Mouse (Mus musculus): ENCODE measurements around the gene Tax1bp1. TPM values are rescaled to one million over a fixed set of nuclear protein-coding genes. Genes with fewer than 3 reads are reported as not detected.
A peak's percentile ranks its signal among the peaks of the same experiment; 100 is the strongest.
"Not testable (repeated sequence)": the region's sequence is repeated elsewhere in the genome, so short reads cannot be mapped to it uniquely, and the experiment has no call there.

Tax1bp1 gene
- polyA plus RNA-seq (2015; fragmentation: Nextera tagmentation; extraction: Ambion mirVana) = 148 and 154 TPM in 2 replicates

DNA sequence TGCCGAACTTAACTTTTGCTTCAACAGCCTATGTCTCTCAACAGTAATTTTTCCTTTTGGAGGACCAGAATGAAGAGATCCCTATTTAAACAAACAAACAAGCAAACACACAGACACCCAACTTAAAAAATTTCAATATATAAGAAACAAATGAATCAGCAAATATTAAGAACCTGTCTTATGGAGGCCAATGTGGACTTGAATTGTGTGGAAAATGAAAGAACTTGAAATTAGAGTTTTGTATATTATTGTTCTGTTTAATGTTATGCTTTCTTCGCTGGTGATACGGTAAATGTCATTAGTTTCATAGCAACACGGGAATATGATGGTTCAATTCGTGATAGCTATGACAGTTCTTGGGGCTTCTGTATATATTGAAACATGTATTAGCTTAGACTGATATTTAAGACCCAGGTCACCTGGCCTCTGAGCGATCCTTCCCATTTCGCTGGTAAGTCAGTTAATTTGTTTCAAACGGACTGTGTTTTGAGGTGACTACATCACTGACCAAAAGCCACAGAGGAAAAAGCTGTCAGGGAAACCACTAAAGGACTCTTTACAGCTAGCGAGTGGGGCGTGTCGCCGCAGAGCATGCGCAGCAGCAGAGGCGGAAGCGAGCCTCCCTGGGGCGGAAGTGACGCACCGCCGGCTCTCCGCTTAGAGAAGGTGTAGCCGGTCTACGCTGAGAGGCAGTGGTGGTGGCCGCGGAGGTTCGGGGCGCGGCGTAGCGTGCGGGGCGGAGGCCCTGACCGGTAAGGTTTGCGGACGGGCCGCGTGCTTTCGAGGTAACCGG lies at the start of gene Tax1bp1:
Tax1bp1 (plus strand) TSS at position 626 of the 793 bp plus-strand sequence.
- Histone ChIP-seq H3K4me2 (peak within 1 kb of the TSS; percentile 51), H3K4me1 (peaks cover 2% of the 10 kb centered on the region; the same call in 1 of the 2 replicates), H3K4me3 (peak within 1 kb of the TSS; percentile 99), H3K36me3 (no peaks in the 10 kb centered on the region), H3K27me3 (no peaks in the 10 kb centered on the region), H3K9me3 (no peaks in the 10 kb centered on the region), H3K27ac (peak within 1 kb of the TSS; percentile 96), H3K9ac (peak within 1 kb of the TSS; percentile 98)
- peak; percentile 95 for ATAC-seq (ENCODE audit: insufficient number of reproducible peaks, low FRiP score, low TSS enrichment, low read depth)
- 3% methylated on average over 38 of the region's 38 CpGs for WGBS

DNA sequence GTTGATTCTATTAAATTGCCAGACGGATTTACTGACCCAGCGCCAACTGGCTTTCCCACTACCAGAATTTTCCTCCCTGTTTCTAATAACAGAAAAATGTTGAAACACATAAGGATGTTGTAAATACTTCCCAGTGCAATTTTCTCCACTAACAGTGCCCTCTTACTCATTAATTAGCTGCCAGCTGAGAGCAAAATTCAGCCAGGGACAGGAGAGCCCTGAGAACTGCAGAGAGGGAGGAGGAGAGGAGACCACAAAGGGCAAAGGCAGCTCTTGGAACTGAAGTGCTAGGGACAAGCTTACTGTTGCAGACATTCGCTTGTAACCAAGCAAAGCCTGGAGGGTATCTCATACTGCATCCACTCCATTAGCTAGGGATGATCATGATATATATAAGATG lies 45.9 kb upstream of the Tax1bp1 start:
- no peak overlapping the region for H3K27ac ChIP-seq
- 29% methylated on average over 3 of the region's 3 CpGs for WGBS
- H3K4me1 ChIP-seq = peaks cover 4% of the 10 kb centered on the region

DNA sequence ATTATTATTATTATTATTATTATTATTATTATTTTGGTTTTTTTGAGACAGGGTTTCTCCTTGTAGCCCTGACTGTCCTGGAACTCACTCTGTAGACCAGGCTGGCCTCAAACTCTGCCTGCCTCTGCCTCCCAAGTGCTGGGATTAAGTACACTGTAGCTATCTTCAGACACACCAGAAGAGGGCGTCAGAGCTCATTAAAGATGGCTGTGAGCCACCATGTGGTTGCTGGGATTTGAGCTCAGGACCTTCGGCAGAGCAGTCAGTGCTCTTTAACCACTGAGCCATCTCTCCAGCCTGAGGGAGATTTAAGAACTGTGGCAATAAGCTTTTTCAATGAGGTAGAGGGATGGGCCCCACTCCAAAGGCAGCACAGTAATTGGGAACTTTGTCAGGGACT lies 43.7 kb upstream of the Tax1bp1 start:
- H3K9ac ChIP-seq; H3K4me3 ChIP-seq; H3K27ac ChIP-seq; H3K9me3 ChIP-seq; ATAC-seq (ENCODE audit: insufficient number of reproducible peaks, low FRiP score, low TSS enrichment, low read depth); H3K27me3 ChIP-seq; H3K36me3 ChIP-seq; H3K4me2 ChIP-seq: not testable (repeated sequence)
- 54% methylated on average over 2 of the region's 2 CpGs for WGBS
- peaks cover 16% of the 10 kb centered on the region for H3K4me1 ChIP-seq

More for the DNA sequence above, 45.9 kb upstream of the Tax1bp1 start:
- Histone ChIP-seq H3K9ac (no peak overlapping the region), H3K4me2 (no peak overlapping the region), H3K9me3 (no peaks in the 10 kb centered on the region), H3K4me3 (no peak overlapping the region), H3K27me3 (no peaks in the 10 kb centered on the region), H3K36me3 (no peaks in the 10 kb centered on the region)
- no peak for ATAC-seq (ENCODE audit: insufficient number of reproducible peaks, low FRiP score, low TSS enrichment, low read depth)

DNA sequence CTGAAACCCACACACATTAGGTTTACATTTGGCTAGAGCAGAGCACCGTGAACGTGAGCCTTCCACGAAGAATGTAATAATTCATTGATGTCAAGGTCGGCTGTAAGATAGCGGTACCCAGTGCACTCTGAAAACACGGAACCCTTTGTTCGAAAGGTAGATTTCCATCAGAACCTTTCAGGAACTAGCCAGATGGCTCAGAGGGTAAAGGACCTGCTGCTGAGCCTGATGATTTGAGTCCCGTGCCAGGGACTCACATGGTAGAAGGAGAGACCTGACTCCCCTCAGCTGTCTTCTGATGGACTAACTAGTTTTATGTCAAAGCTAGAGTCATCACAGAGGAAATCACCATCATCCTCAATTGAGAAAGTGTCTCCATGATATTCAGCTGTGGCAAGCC lies 41.7 kb upstream of the Tax1bp1 start:
- no peaks in the 10 kb centered on the region for H3K9me3 ChIP-seq
- no peak for ATAC-seq (ENCODE audit: insufficient number of reproducible peaks, low FRiP score, low TSS enrichment, low read depth)
- H3K36me3 ChIP-seq = no peaks in the 10 kb centered on the region
- no peak overlapping the region for H3K4me3 ChIP-seq
- H3K4me1 ChIP-seq = peaks cover 19% of the 10 kb centered on the region
- 56% methylated on average over 8 of the region's 8 CpGs for WGBS
- no peak overlapping the region for H3K27ac ChIP-seq
- H3K9ac ChIP-seq = no peak overlapping the region
- no peaks in the 10 kb centered on the region for H3K27me3 ChIP-seq
- no peak overlapping the region for H3K4me2 ChIP-seq

DNA sequence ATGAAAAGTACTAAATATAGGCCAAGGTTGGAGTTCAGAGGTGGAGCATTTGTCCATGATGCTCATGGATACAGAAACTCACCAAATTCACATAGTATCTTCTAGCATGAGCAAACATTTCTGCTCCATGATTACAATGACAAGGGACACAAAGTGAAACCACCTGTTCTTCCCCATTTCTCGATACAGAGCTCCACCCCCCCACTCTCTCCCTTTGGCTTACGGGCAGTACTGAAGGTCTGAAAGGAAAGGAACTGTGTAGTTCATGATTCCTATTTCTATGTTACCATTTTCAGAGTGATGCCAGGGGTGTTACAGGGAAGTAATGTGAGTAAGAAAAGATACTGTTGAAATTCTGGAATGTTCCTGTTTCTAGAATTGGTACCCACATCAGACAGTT lies 41.0 kb upstream of the Tax1bp1 start:
- Histone ChIP-seq H3K4me3 (no peak overlapping the region), H3K27ac (no peak overlapping the region), H3K9ac (no peak overlapping the region), H3K36me3 (no peaks in the 10 kb centered on the region), H3K4me2 (no peak overlapping the region), H3K27me3 (no peaks in the 10 kb centered on the region), H3K9me3 (no peaks in the 10 kb centered on the region), H3K4me1 (peaks cover 19% of the 10 kb centered on the region)
- ATAC-seq (ENCODE audit: insufficient number of reproducible peaks, low FRiP score, low TSS enrichment, low read depth) = no peak
- 34% methylated on average over 2 of the region's 2 CpGs for WGBS

DNA sequence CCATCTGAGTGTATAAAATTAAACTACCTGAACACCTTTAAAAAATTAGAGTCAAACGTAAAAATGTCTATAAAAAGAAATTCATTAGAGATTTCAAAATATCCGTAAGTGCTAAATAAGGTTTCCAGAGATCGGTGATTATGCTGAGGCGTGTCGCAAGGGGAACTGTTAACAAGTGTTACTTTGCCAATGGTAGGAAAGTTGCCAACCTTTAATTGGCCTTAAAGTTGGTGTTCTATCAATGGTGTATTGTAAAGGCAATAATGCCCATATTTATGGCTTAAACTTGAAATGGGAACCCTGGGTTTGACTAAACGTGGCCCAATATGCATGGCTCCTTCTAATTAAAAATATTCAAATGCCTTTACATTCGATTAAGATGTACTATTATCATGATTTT lies 39.8 kb upstream of the Tax1bp1 start:
- no peaks in the 10 kb centered on the region for H3K27me3 ChIP-seq
- no peak overlapping the region for H3K27ac ChIP-seq
- H3K9ac ChIP-seq = no peak overlapping the region
- H3K4me2 ChIP-seq = no peak overlapping the region
- H3K9me3 ChIP-seq = no peaks in the 10 kb centered on the region
- H3K4me3 ChIP-seq = no peak overlapping the region
- H3K4me1 ChIP-seq = peaks cover 19% of the 10 kb centered on the region
- 43% methylated on average over 7 of the region's 7 CpGs for WGBS
- H3K36me3 ChIP-seq = no peaks in the 10 kb centered on the region
- ATAC-seq (ENCODE audit: insufficient number of reproducible peaks, low FRiP score, low TSS enrichment, low read depth) = no peak

DNA sequence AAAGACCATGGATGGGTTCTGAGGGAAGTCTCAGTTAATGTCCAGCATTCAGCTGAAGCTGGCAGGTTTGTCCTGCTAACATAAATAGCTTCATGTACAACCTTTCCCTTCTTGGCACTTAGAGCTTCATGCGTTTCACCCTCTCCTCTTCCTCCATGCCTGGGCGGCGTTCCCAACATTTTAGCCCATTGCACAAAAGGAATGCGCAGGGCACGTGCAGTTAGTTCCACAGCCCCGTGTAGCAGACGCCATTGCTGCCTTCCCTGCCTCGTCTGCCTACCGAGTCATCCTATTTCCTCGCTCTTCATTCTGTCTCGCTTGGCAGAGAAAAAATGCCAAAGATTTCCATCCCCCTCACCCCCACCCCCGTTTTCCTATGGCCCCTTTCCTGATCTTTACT lies 39.0 kb upstream of the Tax1bp1 start:
- Histone ChIP-seq H3K9ac (no peak overlapping the region), H3K4me2 (no peak overlapping the region), H3K27ac (no peak overlapping the region), H3K4me3 (no peak overlapping the region), H3K4me1 (peaks cover 19% of the 10 kb centered on the region), H3K36me3 (no peaks in the 10 kb centered on the region), H3K27me3 (no peaks in the 10 kb centered on the region), H3K9me3 (no peaks in the 10 kb centered on the region)
- WGBS = 75% methylated on average over 12 of the region's 12 CpGs
- no peak for ATAC-seq (ENCODE audit: insufficient number of reproducible peaks, low FRiP score, low TSS enrichment, low read depth)

DNA sequence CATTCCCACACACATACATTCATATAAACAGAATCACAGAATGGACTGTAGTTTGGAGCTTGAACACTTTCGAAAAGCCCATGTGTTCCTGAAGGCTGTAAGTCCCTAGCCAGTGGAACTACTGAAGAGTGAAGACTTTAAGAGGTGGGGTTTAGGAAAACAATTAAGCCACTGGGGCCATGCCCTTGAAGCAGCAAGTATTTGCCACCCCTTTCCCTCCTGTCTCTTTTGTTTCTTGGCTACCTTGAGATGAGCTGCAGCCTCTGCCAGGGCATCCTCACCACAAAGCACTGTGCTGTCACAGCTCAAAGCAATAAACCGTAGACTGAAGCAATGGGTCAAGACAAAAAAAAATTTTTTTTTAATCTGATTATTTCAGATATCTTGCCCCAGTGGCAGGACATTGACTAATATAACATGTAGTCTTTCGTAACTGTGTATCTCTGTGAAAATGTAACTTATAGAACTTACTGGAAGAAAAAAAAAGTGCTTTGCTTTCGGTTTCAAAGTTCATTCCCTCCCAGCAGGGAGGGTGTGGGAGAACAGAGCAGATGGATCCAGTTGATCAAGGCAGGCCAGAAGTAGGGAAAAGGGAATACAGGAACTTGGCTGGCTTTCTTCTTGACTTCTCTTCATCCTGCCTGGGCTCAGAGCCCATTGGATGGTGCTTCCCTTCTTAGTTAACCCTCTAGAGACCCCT lies 38.2 kb upstream of the Tax1bp1 start:
- H3K27me3 ChIP-seq = no peaks in the 10 kb centered on the region

DNA sequence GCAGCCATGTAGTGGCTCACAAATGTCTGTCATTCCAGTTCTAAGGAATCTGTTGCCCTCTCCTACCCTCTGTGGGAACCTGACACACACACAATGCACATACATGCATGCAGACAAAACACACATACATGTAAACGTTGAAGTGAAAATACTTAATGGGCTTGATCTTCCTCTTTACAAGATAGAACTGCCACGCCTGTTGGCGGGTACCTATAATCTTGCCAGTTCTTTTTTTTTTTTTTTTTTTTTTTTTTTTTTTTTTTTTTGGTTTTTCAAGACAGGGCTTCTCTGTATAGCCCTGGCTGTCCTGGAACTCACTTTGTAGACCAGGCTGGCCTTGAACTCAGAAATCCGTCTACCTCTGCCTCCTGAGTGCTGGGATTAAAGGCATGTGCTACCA lies 36.0 kb upstream of the Tax1bp1 start:
- H3K27me3 ChIP-seq; H3K9ac ChIP-seq; H3K27ac ChIP-seq; H3K4me2 ChIP-seq; H3K4me3 ChIP-seq; ATAC-seq (ENCODE audit: insufficient number of reproducible peaks, low FRiP score, low TSS enrichment, low read depth); H3K9me3 ChIP-seq; H3K36me3 ChIP-seq: not testable (repeated sequence)
- H3K4me1 ChIP-seq = peaks cover 19% of the 10 kb centered on the region
- 84% methylated on average over 4 of the region's 4 CpGs for WGBS

More for the DNA sequence above, 38.2 kb upstream of the Tax1bp1 start:
- no peak for ATAC-seq (ENCODE audit: insufficient number of reproducible peaks, low FRiP score, low TSS enrichment, low read depth)
- Histone ChIP-seq H3K36me3 (no peaks in the 10 kb centered on the region), H3K4me1 (peaks cover 19% of the 10 kb centered on the region), H3K9ac (no peak overlapping the region), H3K9me3 (no peaks in the 10 kb centered on the region), H3K4me2 (no peak overlapping the region), H3K27ac (0 out of 2 replicates have a peak overlapping the region, but pooled peaks have one; percentile 54), H3K4me3 (no peak overlapping the region)
- WGBS = 60% methylated on average over 4 of the region's 4 CpGs

DNA sequence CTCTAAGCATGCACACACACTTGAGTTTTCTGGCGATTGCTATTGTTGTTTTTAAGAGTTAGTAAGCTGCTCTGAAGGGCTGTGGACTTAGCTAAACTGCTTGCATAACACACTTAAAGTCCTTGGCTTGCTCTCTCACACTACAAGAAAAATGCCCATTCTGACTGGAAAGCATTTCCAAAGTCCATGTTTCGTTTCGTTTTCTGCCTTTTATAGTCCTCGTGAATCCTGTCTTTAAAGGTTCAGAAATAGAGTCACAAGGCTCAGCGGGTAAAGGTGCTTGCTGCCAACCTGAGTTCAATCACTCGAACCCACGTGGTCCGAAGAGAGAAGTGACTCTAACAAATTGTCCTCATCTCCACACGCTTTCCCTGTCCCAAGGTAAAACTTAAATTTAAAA lies 34.0 kb upstream of the Tax1bp1 start:
- Histone ChIP-seq H3K9me3 (no peaks in the 10 kb centered on the region), H3K36me3 (no peaks in the 10 kb centered on the region), H3K27ac (no peak overlapping the region), H3K4me1 (peaks cover 6% of the 10 kb centered on the region), H3K9ac (no peak overlapping the region), H3K4me3 (no peak overlapping the region), H3K27me3 (no peaks in the 10 kb centered on the region), H3K4me2 (no peak overlapping the region)
- no peak for ATAC-seq (ENCODE audit: insufficient number of reproducible peaks, low FRiP score, low TSS enrichment, low read depth)
- 58% methylated on average over 9 of the region's 9 CpGs for WGBS

DNA sequence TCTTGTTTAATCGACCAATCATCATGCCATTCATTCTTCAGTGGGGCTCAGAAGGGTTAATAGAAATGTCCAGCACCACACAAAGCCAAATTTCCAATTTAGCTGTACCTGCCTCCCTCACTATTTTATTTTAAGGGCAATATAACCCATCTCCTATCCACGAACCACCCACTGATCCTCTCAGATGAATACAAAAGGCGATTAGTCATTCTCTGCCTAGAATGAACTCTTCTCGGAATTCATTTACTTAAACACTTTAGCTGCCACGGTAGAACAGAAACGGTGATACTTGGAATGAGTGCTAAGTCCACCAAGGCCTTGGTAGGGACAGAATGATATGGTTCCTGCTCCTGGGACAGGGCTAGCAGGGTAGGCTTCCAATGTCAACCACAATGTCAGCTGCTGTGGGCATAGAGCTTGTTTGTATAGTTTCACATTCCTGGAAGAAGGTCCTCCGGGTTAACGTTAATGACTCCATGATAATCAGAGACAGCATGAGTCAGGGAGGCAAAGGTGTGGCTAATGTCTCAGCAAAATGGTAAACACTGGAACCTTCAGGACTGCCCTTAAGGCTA lies 33.0 kb upstream of the Tax1bp1 start:
- no peaks in the 10 kb centered on the region for H3K36me3 ChIP-seq
- 66% methylated on average over 8 of the region's 8 CpGs for WGBS
- H3K4me1 ChIP-seq = no peaks in the 10 kb centered on the region
- no peak for ATAC-seq (ENCODE audit: insufficient number of reproducible peaks, low FRiP score, low TSS enrichment, low read depth)
- no peaks in the 10 kb centered on the region for H3K27me3 ChIP-seq
- H3K4me2 ChIP-seq = no peak overlapping the region
- no peak overlapping the region for H3K27ac ChIP-seq
- no peaks in the 10 kb centered on the region for H3K9me3 ChIP-seq
- no peak overlapping the region for H3K4me3 ChIP-seq
- no peak overlapping the region for H3K9ac ChIP-seq

DNA sequence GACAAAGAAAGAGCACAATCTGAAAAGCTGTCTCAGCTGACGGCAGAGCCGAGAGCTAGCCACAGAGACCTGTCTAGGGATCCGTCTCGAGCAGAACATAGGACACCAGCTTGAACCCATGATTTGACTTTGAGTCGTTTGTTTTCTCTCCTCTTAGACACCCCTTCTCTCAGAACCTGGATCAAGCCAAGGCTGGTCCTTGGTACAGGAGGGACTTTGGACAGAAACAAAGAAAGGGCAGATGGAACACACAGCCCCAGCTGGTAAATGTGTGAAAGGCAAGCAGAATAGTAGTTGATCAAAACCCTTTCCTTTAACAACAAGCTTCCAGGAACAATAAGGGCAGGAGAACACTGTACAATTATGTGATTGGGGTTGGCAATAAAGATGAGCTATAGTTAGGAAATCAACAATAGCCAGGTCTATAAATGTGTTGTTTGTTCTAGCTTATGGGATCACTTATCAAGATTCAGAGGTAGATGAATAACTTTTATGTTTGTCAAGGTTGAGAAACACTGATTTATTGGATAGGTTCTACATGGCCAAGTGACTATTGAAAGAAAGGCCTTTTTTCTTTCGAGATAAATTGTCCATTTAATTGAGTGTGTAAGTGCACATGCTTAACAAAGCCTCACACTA lies 31.6 kb upstream of the Tax1bp1 start:
- no peak for ATAC-seq (ENCODE audit: insufficient number of reproducible peaks, low FRiP score, low TSS enrichment, low read depth)
- Histone ChIP-seq H3K4me1 (no peaks in the 10 kb centered on the region), H3K27ac (no peak overlapping the region), H3K27me3 (no peaks in the 10 kb centered on the region), H3K9ac (no peak overlapping the region), H3K4me3 (no peak overlapping the region), H3K9me3 (no peaks in the 10 kb centered on the region), H3K4me2 (no peak overlapping the region), H3K36me3 (no peaks in the 10 kb centered on the region)
- 79% methylated on average over 6 of the region's 6 CpGs for WGBS
